Mouse (Mus musculus) mouse embryonic stem cell (cell line): ENCODE results near the gene Phldb3.

ENCODE experiments used
- in situ Hi-C, 2 experiments: fragments of 300-500 bp; cut with MboI; formaldehyde crosslinking; loops; 1 replicate in 1 of 2; 3 replicates in 1 of 2; pipeline ENCODE4 v1.14.3; 2019 to 2020; ENCODE audit warnings: low sequenced_read_pairs in 2 of 2, low pct_unique_long_range_greater_than_20kb in 1 of 2, mixed read lengths in 1 of 2; ENCODE audit not compliant: unreplicated experiment in 1 of 2

The Phldb3 gene

GRCm38 (mm10) chr7:24662575-24662974, 52.0 kb downstream of the Phldb3 start:
- in situ Hi-C loops: no loop called here

- in situ Hi-C loops: no loop called here
Measured at GRCm38 (mm10) chr7:24664301-24664700, 53.7 kb downstream of the Phldb3 start.

GRCm38 (mm10) chr7:24664959-24665358, 54.4 kb downstream of the Phldb3 start:
- in situ Hi-C loops: no loop called here

GRCm38 (mm10) chr7:24671944-24672439, 61.4 kb downstream of the Phldb3 start:
- in situ Hi-C loops: no loop called here

- in situ Hi-C loops: no loop called here
Measured at GRCm38 (mm10) chr7:24676575-24676974, 66.0 kb downstream of the Phldb3 start, which contains the start of gene Tex101. Gene Tex101 (minus strand): TSS chr7:24676675.
